Mouse (Mus musculus) liver, embryonic 13.5 days (tissue): ENCODE data around the gene Obsl1. TPM values are rescaled to one million over a fixed set of nuclear protein-coding genes. Genes with fewer than 3 reads are reported as not detected.

ENCODE experiments used
- ATAC-seq: fragments of 200-750 bp; cut with Nextera tagmentation; 2 replicates; pipeline ENCODE4 v1.8.0; 2017; ENCODE audit warnings: low read depth, mild to moderate bottlenecking, moderate number of reproducible peaks, moderate library complexity
- DNase-seq: peaks from one replicate; pipeline ENCODE4 v3.0.0; 2022
- H3K27ac ChIP-seq: fragments of 300-500 bp; sonication (generic); 2 replicates; pipeline ENCODE4 v1.5.1; 2015; ENCODE audit warnings: moderate library complexity, mild to moderate bottlenecking, inconsistent platforms
- H3K27me3 ChIP-seq: fragments of 300-500 bp; sonication (generic); 2 replicates; pipeline ENCODE4 v1.6.1; 2015; ENCODE audit warnings: mild to moderate bottlenecking, inconsistent platforms
- H3K36me3 ChIP-seq: fragments of 300-500 bp; sonication (generic); 2 replicates; pipeline ENCODE4 v1.6.1; 2015; ENCODE audit warnings: mild to moderate bottlenecking, inconsistent platforms
- H3K4me1 ChIP-seq: fragments of 300-500 bp; sonication (generic); replicated peaks from 2 replicates; pipeline ENCODE4 v1.6.1; 2015; ENCODE audit warnings: inconsistent platforms
- H3K4me2 ChIP-seq: fragments of 300-500 bp; sonication (generic); 2 replicates; pipeline ENCODE4 v1.6.1; 2015; ENCODE audit warnings: inconsistent platforms, mild to moderate bottlenecking, moderate library complexity
- H3K4me3 ChIP-seq: fragments of 300-500 bp; sonication (generic); replicated peaks from 2 replicates; pipeline ENCODE4 v1.5.1; 2015; ENCODE audit warnings: mild to moderate bottlenecking, inconsistent platforms
- H3K9ac ChIP-seq: fragments of 300-500 bp; sonication (generic); 2 replicates; pipeline ENCODE4 v1.6.1; 2015; ENCODE audit warnings: mild to moderate bottlenecking, inconsistent platforms
- H3K9me3 ChIP-seq: fragments of 300-500 bp; sonication (generic); replicated peaks from 2 replicates; pipeline ENCODE4 v1.6.1; 2016; ENCODE audit warnings: inconsistent platforms
- WGBS: fragments of 180-500 bp; shearing (Covaris S2); methylation state at CpG from one replicate; pipeline ENCODE4 v1.1.7; 2015; ENCODE audit not compliant: insufficient replicate concordance; 5-methylcytosine and 5-hydroxymethylcytosine counted together
- polyA plus RNA-seq: library from polyadenylated mRNA; unstranded; fragments of >200 nt; fragmentation: Nextera tagmentation; extraction: Ambion mirVana; gene quantifications from 2 replicates; pipeline ENCODE4 v1.2.1, GENCODE M21; 2015

The Obsl1 gene
- 7.4 and 9.0 TPM in 2 replicates for polyA plus RNA-seq

- Histone ChIP-seq H3K9ac (peak within 1 kb of the TSS; percentile 70), H3K4me1 (peaks cover 16% of the 10 kb centered on the region; the same call in 1 of the 2 replicates), H3K27me3 (peaks cover 67% of the 10 kb centered on the region), H3K36me3 (peaks cover 12% of the 10 kb centered on the region), H3K4me2 (peak within 1 kb of the TSS; percentile 66), H3K4me3 (peak within 1 kb of the TSS; percentile 63), H3K9me3 (no peaks in the 10 kb centered on the region), H3K27ac (peak within 1 kb of the TSS; percentile 73)
- no peak for DNase-seq
- peak; percentile 76 for ATAC-seq
- WGBS: 1% methylated on average over 62 of the region's 65 CpGs
Measured at GRCm38 (mm10) chr1:75505956-75506831, at the start of gene Obsl1. Obsl1 (minus strand) TSS chr1:75506452.

- Histone ChIP-seq H3K27ac (no peak overlapping the region), H3K9ac (no peak overlapping the region), H3K4me2 (no peak overlapping the region), H3K9me3 (no peaks in the 10 kb centered on the region), H3K4me3 (no peak overlapping the region), H3K4me1 (peaks cover 7% of the 10 kb centered on the region), H3K27me3 (peaks cover 5% of the 10 kb centered on the region), H3K36me3 (no peaks in the 10 kb centered on the region)
- 64% methylated on average over 7 of the region's 7 CpGs for WGBS
- ATAC-seq (no peak), DNase-seq (no peak)
Measured at GRCm38 (mm10) chr1:75555680-75556079, 49.4 kb upstream of the Obsl1 start.

GRCm38 (mm10) chr1:75550586-75550985 lies 44.3 kb upstream of the Obsl1 start:
- no peaks in the 10 kb centered on the region for H3K9me3 ChIP-seq
- no peak overlapping the region for H3K4me2 ChIP-seq
- WGBS: 70% methylated on average over 15 of the region's 15 CpGs
- no peaks in the 10 kb centered on the region for H3K36me3 ChIP-seq
- H3K27me3 ChIP-seq: peaks cover 27% of the 10 kb centered on the region
- ATAC-seq (no peak), DNase-seq (no peak)
- no peak overlapping the region for H3K27ac ChIP-seq
- no peak overlapping the region for H3K9ac ChIP-seq
- peaks cover 8% of the 10 kb centered on the region; the same call in 1 of the 2 replicates for H3K4me1 ChIP-seq
- H3K4me3 ChIP-seq: no peak overlapping the region

- 64% methylated on average over 17 of the region's 17 CpGs for WGBS
- Histone ChIP-seq H3K36me3 (no peaks in the 10 kb centered on the region), H3K9ac (no peak overlapping the region), H3K4me3 (no peak overlapping the region), H3K4me1 (peaks cover 8% of the 10 kb centered on the region; the same call in 1 of the 2 replicates), H3K27ac (no peak overlapping the region), H3K9me3 (no peaks in the 10 kb centered on the region), H3K4me2 (no peak overlapping the region), H3K27me3 (peaks cover 36% of the 10 kb centered on the region)
- no peak for DNase-seq
- ATAC-seq: no peak
Measured at GRCm38 (mm10) chr1:75549289-75550279, 43.3 kb upstream of the Obsl1 start.

GRCm38 (mm10) chr1:75548871-75549270 lies 42.6 kb upstream of the Obsl1 start:
- Histone ChIP-seq H3K27me3 (peaks cover 40% of the 10 kb centered on the region), H3K36me3 (no peaks in the 10 kb centered on the region), H3K4me3 (no peak overlapping the region), H3K9me3 (no peaks in the 10 kb centered on the region), H3K27ac (no peak overlapping the region), H3K9ac (no peak overlapping the region), H3K4me1 (peaks cover 8% of the 10 kb centered on the region; the same call in 1 of the 2 replicates), H3K4me2 (no peak overlapping the region)
- 65% methylated on average over 17 of the region's 17 CpGs for WGBS
- ATAC-seq: no peak
- no peak for DNase-seq

GRCm38 (mm10) chr1:75548083-75548482 lies 41.8 kb upstream of the Obsl1 start:
- Histone ChIP-seq H3K4me2 (no peak overlapping the region), H3K27me3 (peaks cover 40% of the 10 kb centered on the region), H3K4me3 (no peak overlapping the region), H3K9me3 (no peaks in the 10 kb centered on the region), H3K27ac (no peak overlapping the region), H3K36me3 (no peaks in the 10 kb centered on the region), H3K9ac (no peak overlapping the region), H3K4me1 (peaks cover 8% of the 10 kb centered on the region; the same call in 1 of the 2 replicates)
- ATAC-seq: no peak
- WGBS: 65% methylated on average over 3 of the region's 3 CpGs
- no peak for DNase-seq

- peaks cover 40% of the 10 kb centered on the region for H3K27me3 ChIP-seq
- DNase-seq: no peak
- no peak overlapping the region for H3K9ac ChIP-seq
- H3K4me1 ChIP-seq: peaks cover 8% of the 10 kb centered on the region; the same call in 1 of the 2 replicates
- H3K4me2 ChIP-seq: no peak overlapping the region
- no peak for ATAC-seq
- H3K9me3 ChIP-seq: no peaks in the 10 kb centered on the region
- 80% methylated on average over 13 of the region's 13 CpGs for WGBS
- H3K27ac ChIP-seq: no peak overlapping the region
- no peak overlapping the region for H3K4me3 ChIP-seq
- H3K36me3 ChIP-seq: no peaks in the 10 kb centered on the region
Measured at GRCm38 (mm10) chr1:75547351-75547750, 41.1 kb upstream of the Obsl1 start.

- WGBS: 2% methylated on average over 48 of the region's 64 CpGs
- no peak for DNase-seq
- H3K27ac ChIP-seq: no peak within 1 kb of the TSS
Measured at GRCm38 (mm10) chr1:75545965-75546956, 40.0 kb upstream of the Obsl1 start, which contains the start of gene Slc4a3. Slc4a3 (plus strand) TSS chr1:75546266.

GRCm38 (mm10) chr1:75544351-75544750 lies 38.1 kb upstream of the Obsl1 start:
- Histone ChIP-seq H3K4me1 (peaks cover 8% of the 10 kb centered on the region; the same call in 1 of the 2 replicates), H3K4me2 (no peak overlapping the region), H3K36me3 (no peaks in the 10 kb centered on the region), H3K27ac (no peak overlapping the region), H3K9me3 (no peaks in the 10 kb centered on the region), H3K27me3 (peaks cover 40% of the 10 kb centered on the region), H3K4me3 (no peak overlapping the region), H3K9ac (no peak overlapping the region)
- ATAC-seq (no peak), DNase-seq (no peak)
- 73% methylated on average over 6 of the region's 6 CpGs for WGBS

More at GRCm38 (mm10) chr1:75545965-75546956, 40.0 kb upstream of the Obsl1 start, which contains the start of gene Slc4a3:
- Histone ChIP-seq H3K27me3 (peaks cover 40% of the 10 kb centered on the region), H3K4me1 (peaks cover 8% of the 10 kb centered on the region; the same call in 1 of the 2 replicates), H3K4me2 (peak within 1 kb of the TSS; percentile 61), H3K9me3 (no peaks in the 10 kb centered on the region), H3K4me3 (peak within 1 kb of the TSS; percentile 55), H3K9ac (peak within 1 kb of the TSS; percentile 22; the same call in 1 of the 2 replicates), H3K36me3 (no peaks in the 10 kb centered on the region)
- ATAC-seq: peak; percentile 45; the same call in 1 of the 2 replicates

- Histone ChIP-seq H3K36me3 (no peaks in the 10 kb centered on the region), H3K27ac (no peak overlapping the region), H3K4me2 (no peak overlapping the region), H3K9me3 (no peaks in the 10 kb centered on the region), H3K4me1 (peaks cover 7% of the 10 kb centered on the region; the same call in 1 of the 2 replicates), H3K27me3 (peaks cover 22% of the 10 kb centered on the region), H3K4me3 (no peak overlapping the region), H3K9ac (no peak overlapping the region)
- ATAC-seq: no peak
- DNase-seq: no peak
- WGBS: 72% methylated on average over 7 of the region's 7 CpGs
Measured at GRCm38 (mm10) chr1:75541496-75541895, 35.2 kb upstream of the Obsl1 start.
